Mouse (Mus musculus) adrenal gland, postnatal 25 days (tissue): ENCODE measurements around the gene Nup210l. TPM values are rescaled to one million over a fixed set of nuclear protein-coding genes. Genes with fewer than 3 reads are reported as not detected.

ENCODE experiments used
- DNase-seq: peaks from one replicate; pipeline ENCODE4 v3.0.0; 2021; ENCODE audit warnings: mixed read lengths
- total RNA-seq: library from RNA; stranded (reverse); gene quantifications from 2 replicates; pipeline ENCODE4 v1.2.3, GENCODE M21; 2021

Gene Nup210l
- total RNA-seq, 1 experiment from 2014 or later: 0.55 TPM

DNA sequence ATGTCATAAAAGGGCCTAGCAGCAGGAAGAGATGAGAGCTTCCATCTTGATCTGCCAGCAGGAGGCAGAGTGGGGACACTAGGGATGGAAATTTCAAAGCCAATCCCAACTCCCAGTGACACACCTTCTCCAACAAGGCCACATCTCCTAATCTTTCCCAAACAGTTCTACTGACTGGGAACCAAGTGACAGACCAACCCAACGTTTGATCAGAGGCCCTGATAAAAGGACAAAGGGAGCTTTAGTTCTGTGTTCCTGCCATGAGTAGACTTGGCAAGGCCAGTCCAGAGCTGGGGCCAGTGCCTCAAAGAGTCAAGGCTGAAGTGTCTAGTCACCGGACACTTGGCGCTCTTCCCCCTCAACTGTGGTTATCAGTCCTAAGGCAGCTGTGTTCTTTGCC is 57.6 kb downstream of the Nup210l start:
- DNase-seq: peak; percentile 36

DNA sequence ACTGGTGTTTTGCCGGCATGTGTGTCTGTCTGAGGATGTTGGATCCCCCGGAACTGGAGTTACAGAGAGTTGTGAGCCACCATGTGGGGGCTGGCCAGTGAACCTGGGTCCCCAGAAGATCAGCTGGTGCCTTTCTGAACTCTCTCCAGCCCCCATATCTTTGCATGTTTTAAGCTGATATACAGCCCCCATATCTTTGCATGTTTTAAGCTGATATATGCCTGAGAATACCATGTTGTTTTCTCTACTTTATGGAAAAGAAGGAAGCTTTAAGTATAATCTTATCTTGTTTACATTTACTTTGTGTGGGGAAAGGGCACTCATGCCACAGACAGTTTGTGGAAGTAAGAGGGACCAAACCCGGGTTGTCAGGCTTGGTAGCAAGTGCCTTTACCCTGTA is 75.6 kb downstream of the Nup210l start:
- no peak for DNase-seq

DNA sequence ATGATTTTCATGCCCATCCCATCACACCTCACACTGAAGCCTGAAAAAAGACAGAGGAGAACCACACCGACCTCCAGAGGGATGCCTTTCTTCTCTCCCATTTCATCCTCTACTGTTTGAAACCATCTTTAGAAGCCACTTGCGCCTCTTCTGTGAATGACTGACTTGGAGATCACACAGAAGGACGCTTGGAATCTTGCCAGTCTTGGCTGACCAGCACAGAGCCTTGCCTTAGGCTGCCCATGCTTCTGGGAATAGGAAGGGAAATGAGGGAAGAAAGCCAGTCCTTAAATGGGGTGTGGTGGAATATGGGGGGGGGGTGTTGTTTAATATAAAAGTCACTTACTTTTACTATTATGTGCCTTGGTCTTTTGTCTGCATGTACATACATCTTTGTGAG is 79.6 kb downstream of the Nup210l start:
- peak; percentile 29 for DNase-seq

DNA sequence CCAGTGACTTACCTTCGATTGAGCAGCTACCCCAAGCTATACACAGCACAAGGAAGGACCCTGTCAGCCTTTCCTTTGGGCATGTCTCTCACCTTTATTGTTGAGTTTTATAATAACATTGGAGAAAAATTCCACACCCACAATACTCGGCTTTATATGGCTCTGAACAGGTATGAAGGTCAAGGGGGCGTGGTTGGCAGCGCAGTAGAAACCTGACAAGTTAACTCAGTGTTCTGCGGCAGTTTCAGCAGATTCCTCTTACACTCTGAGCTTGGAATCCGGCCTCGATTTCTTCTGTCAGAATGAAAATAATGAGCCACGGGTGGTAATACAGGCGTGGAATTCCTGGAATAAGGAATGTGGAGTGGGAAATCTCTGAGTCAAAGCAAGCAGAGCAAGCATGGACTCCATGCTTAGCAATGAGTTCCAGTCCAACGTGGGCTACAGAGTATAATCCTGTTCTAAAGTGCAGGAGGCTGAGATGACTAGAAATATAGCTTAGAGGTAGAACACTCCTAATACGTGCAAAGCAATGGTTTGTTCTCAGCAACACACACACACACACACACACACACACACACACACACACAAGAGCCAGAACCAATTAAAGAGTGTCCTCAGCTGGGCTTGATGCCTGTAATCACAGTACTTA is 87.1 kb downstream of the Nup210l start:
- DNase-seq: no peak

DNA sequence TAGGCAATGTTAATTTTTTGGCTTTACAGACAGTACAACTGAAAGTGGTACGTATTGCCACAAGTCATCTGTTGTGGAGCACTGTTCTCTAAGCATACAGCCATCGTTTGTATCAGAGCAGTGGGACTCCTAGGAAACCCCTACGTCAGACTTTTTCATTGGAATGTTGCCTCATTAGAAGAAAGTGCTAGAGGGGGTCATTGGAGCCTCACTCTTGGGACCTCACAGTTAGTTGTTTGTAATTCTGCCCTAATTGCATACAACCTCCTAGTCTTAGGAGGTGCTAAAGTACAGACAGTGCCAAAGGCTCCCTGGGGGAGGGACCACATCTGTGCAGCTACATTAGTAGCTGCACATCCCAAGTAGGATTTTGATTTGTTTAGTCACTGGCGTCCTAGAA is 90.8 kb downstream of the Nup210l start:
- no peak for DNase-seq

DNA sequence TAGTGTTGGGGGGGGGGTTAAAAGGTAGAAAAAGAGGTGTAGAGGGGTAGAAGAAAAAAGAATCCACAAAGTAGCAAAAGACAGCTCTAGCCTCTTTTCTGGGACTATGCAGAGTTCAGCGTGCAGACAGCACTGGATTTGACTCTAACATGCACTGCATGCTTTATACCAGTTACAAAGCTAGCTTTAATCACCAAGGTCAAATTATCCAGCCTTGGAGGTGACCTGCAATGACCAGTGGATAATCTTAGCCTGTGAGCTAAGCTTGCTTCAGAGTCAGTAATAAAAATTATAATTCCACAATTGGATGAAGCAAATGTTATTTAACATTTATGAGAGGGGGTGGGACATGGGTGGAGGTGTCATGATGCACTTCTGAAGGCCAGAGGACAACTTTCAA is 91.7 kb downstream of the Nup210l start:
- DNase-seq: no peak

DNA sequence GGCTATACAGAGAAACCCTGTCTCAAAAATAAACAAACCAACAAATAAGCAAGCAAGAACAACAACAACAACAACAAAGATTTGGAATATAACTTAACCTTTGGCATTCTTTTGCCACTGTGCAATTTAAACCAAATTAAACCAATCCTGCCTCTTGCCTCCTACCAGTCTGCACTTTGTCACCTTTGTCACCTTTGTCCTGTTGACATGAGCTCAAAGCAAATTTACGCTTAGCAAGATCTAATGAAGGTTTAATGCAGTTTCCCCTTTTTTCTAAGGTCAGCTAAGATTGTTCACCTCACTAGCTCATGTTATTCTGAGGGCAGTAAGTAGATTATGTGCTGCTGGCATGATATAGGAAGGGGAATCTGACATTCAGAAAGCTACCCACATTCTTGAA is 93.6 kb downstream of the Nup210l start:
- DNase-seq: no peak

DNA sequence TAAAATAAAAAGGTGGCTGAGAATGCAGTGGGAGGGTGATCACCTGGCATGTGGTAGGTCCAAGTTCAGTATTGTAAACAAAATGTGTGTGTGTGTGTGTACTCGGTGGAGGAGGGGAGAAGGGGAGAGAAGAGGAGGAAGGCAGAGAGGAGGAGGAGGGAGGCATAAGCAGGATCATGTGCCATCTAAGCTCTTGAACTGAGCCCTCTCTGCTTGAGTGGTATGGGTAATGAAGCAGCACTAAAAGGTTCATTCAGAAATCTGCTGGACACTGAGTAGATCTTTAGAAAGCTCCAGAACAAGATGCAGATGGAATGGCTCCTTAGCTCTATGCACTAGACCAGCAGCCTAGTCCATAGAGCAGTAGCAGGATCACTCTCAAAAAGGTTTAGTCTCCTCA is 99.0 kb downstream of the Nup210l start:
- DNase-seq: no peak

DNA sequence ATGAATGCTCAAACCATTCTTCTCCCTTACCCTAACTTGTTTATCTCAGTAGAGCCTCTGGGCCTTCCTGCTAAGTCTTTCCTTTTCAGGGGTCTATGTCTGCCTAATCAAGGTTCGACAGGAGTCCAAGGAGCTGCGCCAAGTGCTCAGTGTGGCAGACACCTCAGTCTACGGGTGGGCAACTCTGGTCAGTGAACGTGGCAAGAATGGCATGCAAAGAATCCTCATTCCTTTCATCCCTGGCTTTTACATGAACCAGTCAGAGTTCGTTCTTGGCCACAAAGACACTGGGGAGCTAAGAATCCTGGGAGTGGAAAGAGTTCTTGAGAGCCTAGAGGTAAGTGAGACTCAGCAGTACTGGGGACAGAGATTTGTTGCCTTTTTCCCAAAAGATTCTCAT is 99.7 kb downstream of the Nup210l start:
- DNase-seq: no peak

DNA sequence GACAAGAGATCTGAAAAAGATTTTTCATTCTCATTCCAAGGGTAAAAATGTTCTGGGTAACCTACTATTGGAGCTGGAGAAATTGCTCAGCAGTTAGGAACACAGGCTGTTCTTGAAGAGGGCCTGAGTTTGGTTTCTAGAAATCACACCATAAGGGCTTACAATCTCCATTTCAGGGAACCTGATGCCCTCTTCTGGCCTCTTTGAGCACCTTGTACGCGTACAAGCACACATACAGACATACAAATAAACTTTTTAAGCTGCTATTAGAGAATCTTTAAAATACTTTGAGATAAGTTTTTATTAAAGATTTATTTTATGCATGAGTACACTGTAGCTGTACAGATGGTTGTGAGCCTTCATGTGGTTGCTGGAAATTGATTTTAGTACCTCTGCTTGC is 100.7 kb downstream of the Nup210l start:
- DNase-seq: no peak

DNA sequence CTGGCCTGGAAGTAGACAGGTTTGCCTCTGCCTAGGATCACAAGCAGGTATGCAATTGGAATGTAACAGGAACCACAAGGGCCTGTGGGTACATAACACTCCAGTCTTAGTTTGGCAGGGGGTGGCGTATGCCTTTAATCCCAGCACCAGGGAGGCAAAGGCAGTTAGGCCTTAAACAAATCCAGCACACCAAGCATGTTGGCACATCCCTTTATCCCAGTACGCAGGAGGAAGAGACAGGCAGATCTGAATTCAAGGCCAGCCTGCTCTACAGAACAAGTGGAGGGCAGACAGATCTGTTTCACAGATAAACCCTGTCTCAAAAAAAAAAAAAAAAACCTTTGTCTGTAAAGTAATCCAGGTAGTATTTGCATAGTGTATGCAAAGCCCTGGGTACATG is 104.7 kb downstream of the Nup210l start:
- no peak for DNase-seq

DNA sequence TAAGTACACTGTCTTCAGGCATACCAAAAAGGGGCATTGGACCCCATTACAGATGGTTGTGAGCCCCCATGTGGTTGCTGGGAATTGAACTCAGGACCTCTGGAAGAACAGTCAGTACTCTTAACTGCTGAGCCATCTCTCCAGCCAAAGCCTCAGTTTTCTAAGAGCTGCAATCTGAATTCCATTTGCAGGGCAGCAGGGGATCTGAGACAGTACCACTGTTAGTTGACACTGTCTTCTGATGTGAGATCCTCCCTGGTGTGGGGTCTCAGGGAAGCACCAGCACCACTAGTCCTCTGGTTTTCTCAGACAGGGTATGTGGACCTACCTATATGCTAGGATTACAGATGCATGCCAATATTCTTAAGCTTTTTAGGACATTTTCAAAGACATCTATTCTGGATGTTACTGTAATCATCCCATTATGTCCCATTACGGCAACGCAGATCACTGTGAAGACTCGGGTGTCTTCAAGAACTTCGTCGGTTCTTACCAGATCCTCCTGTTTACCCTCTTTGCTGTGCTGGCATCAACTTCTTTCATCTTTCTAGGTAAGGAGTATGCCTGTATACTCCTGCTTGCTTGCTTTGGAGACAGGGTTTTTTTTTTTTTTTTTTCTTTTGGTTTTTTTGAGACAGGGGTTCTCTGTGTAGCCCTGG is 106.1 kb downstream of the Nup210l start:
- no peak for DNase-seq

DNA sequence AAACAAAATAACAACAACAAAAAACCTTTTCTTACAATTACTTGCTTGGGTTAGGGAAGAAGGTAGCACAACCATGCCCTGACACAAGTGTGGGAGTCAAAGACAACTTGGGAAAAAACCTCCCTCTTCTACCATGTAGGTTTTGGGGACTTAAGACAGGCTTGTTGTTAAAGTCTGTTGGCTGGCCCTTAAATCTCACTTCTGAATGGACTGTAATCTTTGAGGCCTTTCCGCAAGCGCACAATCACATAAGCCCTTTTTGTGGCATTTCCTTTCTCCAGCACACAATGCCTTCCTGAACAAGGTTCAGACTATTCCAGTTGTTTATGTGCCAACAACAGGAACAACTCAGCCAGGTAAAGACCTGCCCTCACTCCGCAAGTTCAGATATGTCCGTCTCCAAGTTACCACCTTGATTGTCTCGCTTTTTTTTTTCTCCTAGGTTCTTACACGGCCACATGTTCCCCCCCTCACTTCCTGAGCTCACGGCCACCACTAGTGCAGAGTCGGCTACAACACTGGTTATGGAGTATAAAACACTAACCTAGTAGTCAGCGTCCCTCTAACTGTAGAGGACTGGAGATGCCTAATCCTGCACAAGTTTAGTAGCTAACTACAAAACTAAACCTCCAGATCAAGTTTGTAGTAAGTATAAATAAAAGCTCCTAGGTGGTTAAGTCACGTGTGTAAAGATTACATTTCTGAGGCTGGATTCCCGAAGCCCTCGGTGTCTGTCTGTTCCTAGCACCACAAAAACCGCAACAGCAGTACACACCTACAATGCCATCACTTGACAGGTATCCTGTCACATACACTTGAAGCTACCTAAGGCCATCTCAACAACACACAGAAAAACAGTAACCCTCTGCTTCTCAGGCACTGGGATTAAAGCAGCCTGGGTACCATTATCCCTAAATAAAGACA is 107.8 kb downstream of the Nup210l start:
- DNase-seq: no peak

DNA sequence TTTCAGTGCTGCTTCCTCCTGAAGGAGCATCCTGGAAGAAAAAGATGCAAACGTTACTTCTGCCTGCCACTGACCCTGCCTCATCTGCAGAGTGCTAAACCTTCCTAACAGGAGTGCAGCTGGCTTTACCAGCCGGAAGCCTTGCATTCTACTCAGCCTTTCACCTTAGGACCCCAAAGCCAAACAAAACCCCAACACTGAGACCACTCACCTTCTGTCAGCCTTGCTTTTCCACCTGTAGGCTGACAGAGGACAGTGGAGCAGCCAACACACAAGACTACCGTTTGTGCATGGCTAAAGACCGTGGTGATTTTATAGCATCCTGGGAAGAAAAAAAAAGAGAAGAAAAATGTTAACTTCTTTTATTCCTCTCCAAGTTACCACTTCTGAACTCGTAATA is 108.8 kb downstream of the Nup210l start:
- DNase-seq: no peak

DNA sequence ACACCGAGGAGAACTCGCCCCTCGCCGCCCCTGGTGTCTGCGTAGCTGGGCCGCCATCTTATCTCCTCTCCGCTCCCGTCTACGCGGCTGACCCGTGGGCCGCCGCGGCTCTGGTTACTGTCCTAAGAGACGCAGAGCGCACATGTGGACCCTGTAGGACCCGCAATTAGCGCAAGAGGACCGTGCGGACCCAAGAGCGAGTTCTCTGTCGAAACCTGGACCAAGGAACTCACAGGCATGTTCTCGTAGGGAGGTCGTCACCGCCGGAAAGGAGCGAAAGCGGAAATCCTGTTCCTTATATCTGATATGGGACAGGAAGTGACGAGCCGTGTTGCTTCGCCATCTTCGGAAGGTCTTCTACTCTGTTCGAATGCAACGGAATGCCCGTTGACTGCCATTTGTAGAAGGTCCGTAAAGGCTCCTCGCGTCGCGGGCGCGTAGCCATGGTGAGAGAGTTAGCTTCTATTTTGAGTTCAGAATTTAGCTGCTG is 109.5 kb downstream of the Nup210l start, which contains the start of the genes Rps27 and Rab13:
Gene Rps27 (minus strand): TSS at position 275 of the 490 bp plus-strand sequence.
Gene Rab13 (plus strand): TSS at position 319 of the 490 bp plus-strand sequence.
- peak; percentile 77 for DNase-seq

DNA sequence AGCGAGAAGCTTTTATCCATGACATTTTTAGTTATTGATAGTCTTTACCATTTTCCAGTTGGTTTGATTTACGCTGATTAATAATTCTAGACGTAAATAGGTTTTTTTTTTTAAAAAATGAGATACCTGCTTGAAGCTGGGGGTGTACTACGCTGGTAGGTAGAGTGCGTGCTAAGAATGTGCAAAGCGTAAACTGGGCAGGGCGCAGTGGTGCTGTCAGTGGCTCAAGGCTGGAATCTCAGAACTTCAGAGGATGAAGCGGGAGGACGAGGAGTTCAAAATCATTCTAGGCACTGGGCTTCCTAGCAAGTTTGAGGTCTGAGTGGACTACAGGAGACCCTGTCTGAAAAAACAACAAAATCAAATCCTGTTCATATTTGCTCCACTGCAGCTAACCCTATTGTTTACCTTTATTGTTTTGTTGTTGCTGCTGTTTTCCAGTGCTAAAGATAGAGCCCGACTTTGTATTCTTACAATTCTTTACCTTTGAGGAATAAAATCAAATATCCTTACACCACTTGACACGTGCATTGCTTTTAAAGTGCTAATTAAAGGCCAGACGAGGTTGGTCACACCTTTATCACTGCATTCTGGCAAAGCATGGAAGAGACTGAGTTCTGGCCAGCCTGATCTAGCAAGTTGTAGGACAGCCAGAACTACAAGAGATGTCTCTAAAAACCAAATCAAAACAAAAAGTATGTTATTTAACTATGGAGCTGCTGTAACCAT is 110.2 kb downstream of the Nup210l start:
- DNase-seq: peak; percentile 35

DNA sequence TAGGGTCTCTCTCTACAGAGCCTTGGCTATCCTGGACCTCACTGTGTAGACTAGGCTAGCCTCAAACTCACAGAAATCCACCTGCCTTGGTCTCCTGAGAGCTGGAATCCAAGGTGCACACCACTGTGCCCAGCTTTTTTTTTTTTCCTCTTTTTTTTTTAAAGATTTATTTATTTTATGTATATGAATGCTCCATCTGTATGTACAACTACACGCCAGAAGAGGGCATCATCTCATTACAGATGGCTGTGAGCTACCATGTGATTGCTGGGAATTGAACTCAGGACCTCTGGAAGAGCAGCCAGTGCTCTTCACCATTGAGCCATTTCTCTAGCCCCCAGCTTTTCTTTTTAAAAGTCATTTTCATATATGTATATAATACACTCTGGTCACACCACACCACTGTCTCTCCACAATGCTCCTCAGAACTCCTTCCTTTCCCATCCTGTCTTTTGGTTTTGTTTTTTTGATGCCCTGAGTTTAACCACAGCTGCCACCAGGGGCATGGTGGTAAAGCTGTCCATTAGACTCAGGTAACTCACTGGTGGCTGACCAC is 112.0 kb downstream of the Nup210l start:
- no peak for DNase-seq

DNA sequence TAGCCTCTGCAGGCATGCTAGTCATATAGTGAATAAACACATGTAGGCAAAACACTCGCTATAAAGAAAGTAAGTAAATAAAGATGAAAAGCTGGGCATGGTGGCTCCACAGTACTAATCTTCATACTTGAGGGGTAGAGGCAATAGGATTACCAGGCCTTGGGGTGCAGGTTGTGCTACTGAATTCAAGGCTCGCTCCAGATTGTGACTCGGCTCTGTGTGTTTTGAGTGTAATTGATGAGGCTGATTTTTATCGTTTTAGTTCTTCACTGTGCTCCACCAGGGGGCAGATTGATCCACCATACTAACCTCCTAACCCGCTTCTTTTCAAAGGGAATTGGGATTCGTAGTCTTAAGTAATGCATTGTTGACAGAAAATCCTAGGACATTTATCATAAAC is 116.2 kb downstream of the Nup210l start:
- peak; percentile 41 for DNase-seq

DNA sequence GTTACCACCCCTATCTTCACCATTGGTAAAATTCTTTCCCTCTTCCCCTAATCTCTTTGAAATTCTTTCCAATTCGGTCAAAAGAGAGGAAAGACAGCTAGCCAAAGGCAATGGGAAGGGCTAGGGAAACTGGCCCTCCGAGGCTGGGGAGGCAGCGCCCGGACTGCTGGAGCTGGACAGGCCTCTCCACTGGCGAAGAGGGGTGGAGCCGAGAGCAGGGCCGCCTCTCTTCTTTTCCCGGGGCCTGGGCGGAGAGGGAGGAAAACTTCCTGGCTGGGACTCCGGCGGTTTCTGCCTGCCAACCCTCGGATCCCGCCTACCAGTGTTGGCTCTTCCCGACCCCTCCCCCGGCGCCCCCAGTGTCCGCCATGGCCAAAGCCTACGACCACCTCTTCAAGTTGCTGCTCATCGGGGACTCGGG is 116.6 kb downstream of the Nup210l start:
- peak; percentile 86 for DNase-seq

DNA sequence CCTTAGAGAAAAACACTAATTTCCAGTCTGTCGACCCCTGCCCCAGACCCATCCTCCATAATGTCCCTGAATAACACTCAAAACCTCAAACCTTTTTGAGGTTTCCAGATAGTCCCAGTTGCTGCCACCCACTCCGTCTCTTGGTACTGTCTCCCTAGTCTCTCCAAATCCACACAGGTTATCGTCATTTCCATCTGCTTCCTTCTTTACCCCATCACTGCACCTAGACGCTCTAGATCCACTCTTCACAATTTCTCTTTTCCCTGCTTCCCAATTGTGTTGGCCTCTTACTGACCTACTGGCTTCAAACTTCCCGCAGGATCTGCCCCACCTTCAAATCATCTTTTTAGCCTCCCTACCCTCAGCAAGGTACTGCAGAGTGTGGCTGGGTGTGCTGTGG is 117.2 kb downstream of the Nup210l start:
- no peak for DNase-seq

DNA sequence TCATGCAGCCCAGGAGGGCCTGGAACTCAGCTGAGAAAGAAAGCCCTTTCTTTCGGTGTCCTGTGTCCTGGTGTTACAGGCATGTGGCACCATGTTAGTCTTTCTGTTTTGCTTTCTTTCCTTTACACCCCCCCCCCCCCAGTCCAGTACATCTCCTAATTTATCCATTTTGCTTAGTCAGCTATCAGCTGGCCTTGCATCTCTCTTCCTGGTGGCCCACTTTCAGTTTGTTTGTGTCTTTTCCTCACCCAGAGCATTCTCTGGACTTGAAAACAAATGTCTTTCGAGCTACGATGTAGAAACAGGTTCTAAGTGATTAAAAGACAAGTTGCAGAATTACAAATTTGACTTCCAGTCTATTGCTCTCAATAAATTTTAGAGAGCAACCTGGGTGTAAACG is 118.5 kb downstream of the Nup210l start:
- DNase-seq: no peak

DNA sequence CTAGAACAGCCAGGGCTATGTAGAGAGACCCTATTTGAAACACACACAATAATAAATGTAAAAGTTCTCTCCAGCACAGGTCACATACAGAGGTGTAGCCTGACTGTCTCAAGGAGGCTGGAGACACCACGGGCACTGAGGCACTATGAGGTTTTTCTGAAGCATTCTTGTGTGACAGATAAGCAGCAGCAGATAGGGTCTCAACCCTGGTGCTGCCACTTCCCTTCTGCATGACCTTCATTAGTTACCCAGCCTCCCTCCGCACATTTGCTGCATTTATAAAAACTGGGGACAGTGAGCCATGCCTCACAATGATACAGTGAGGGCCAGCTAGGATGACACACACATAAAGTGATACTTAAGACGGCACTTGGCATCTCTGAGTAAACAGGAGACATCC is 119.0 kb downstream of the Nup210l start:
- no peak for DNase-seq
